Mouse (Mus musculus) midbrain, embryonic 14.5 days (tissue): ENCODE measurements around the gene Bcar3. TPM values are rescaled to one million over a fixed set of nuclear protein-coding genes. Genes with fewer than 3 reads are reported as not detected.
"Not testable (repeated sequence)": the region's sequence is repeated elsewhere in the genome, so short reads cannot be mapped to it uniquely, and the experiment has no call there.

ENCODE experiments used
- ATAC-seq: fragments of 200-750 bp; cut with Nextera tagmentation; 2 replicates; pipeline ENCODE4 v1.8.0; 2017; ENCODE audit warnings: moderate number of reproducible peaks, moderate library complexity; ENCODE audit not compliant: low FRiP score, low TSS enrichment
- DNase-seq: peaks from one replicate; pipeline ENCODE4 v3.0.0-alpha.2; 2015
- H3K27ac ChIP-seq: fragments of 300-500 bp; sonication (generic); replicated peaks from 2 replicates; pipeline ENCODE4 v1.5.1; 2014; ENCODE audit warnings: mild to moderate bottlenecking, low read depth, low read length, moderate library complexity
- H3K27me3 ChIP-seq: fragments of 300-500 bp; sonication (generic); 2 replicates; pipeline ENCODE4 v1.6.1; 2014; ENCODE audit warnings: low read length, control low read depth, mixed read lengths; ENCODE audit not compliant: control insufficient read depth, insufficient read depth
- H3K36me3 ChIP-seq: fragments of 300-500 bp; sonication (generic); 2 replicates; pipeline ENCODE4 v1.6.1; 2014; ENCODE audit warnings: low read length, control low read depth; ENCODE audit not compliant: control insufficient read depth, insufficient read depth
- H3K4me1 ChIP-seq: fragments of 300-500 bp; sonication (generic); 2 replicates; pipeline ENCODE4 v1.6.1; 2014; ENCODE audit warnings: mild to moderate bottlenecking, antibody characterized with exemption, low read length, control low read depth; ENCODE audit not compliant: control insufficient read depth, insufficient read depth
- H3K4me2 ChIP-seq: fragments of 300-500 bp; sonication (generic); 2 replicates; pipeline ENCODE4 v1.6.1; 2014; ENCODE audit warnings: mild to moderate bottlenecking, low read length, moderate library complexity
- H3K4me3 ChIP-seq: fragments of 300-500 bp; sonication (generic); replicated peaks from 2 replicates; pipeline ENCODE4 v1.5.1; 2014; ENCODE audit warnings: low read depth, low read length
- H3K9ac ChIP-seq: fragments of 300-500 bp; sonication (generic); replicated peaks from 2 replicates; pipeline ENCODE4 v1.6.1; 2014; ENCODE audit warnings: mild to moderate bottlenecking, low read length, moderate library complexity
- H3K9me3 ChIP-seq: fragments of 300-500 bp; sonication (generic); 2 replicates; pipeline ENCODE4 v1.6.1; 2016; ENCODE audit warnings: low read length, control low read depth, mixed read lengths; ENCODE audit not compliant: control insufficient read depth
- WGBS: fragments of 180-500 bp; shearing (Covaris S2); extraction: QIAGEN DNeasy Blood & Tissue Kit; methylation state at CpG from one replicate; pipeline ENCODE4 v1.1.7; 2014; 5-methylcytosine and 5-hydroxymethylcytosine counted together
- polyA plus RNA-seq: library from polyadenylated mRNA; unstranded; fragments of >200 nt; fragmentation: Nextera tagmentation; extraction: Ambion mirVana; gene quantifications from 2 replicates; pipeline ENCODE4 v1.2.1, GENCODE M21; 2014

Gene Bcar3
- polyA plus RNA-seq, 1 experiment from 2014 or later = 6.4 TPM

DNA sequence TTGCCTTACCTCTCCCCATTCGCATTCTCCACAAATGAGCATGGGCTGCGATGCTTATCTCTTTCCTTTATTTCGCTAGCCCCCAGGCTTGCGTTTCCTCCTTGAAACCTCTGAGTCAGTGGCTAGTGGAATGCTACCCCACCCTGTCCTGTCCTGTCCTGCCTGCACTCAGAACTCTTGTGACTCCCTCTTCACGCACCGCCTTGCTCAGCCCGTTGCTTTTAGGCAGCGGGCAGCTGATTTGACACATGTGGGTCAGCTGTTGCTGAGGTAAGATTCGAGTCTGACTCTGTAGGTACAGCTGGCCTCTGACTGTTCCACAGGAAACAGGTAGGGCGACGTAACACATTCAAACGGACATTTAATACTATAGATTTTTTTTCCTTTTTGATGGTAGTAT lies 97.9 kb downstream of the Bcar3 start:
- Histone ChIP-seq H3K36me3 (no peaks in the 10 kb centered on the region), H3K9me3 (no peaks in the 10 kb centered on the region), H3K9ac (no peak overlapping the region), H3K4me2 (no peak overlapping the region), H3K27me3 (no peaks in the 10 kb centered on the region), H3K27ac (no peak overlapping the region), H3K4me3 (no peak overlapping the region), H3K4me1 (no peaks in the 10 kb centered on the region)
- ATAC-seq (no peak), DNase-seq (no peak)
- 73% methylated on average over 12 of the region's 12 CpGs for WGBS

DNA sequence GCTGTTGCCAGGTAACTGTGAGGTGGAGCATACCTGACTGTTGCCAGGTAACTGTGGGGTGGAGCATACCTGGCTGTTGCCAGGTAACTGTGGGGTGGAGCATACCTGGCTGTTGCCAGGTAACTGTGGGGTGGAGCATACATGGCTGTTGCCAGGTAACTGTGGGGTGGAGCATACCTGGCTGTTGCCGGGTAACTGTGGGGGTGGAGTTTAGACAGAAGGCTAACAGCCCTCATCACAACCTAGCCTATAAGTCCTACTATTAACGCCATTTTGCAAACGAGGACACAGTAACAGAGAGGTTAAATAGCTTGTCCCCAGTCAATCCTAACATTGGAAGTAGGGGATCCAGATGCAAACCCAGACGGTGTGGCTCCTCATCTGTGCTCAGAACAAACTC lies 99.5 kb downstream of the Bcar3 start:
- 70% methylated on average over 4 of the region's 4 CpGs for WGBS
- H3K27ac ChIP-seq, DNase-seq, H3K4me1 ChIP-seq, H3K9me3 ChIP-seq, H3K36me3 ChIP-seq, H3K27me3 ChIP-seq, H3K4me2 ChIP-seq, H3K9ac ChIP-seq, H3K4me3 ChIP-seq, ATAC-seq: not testable (repeated sequence)

DNA sequence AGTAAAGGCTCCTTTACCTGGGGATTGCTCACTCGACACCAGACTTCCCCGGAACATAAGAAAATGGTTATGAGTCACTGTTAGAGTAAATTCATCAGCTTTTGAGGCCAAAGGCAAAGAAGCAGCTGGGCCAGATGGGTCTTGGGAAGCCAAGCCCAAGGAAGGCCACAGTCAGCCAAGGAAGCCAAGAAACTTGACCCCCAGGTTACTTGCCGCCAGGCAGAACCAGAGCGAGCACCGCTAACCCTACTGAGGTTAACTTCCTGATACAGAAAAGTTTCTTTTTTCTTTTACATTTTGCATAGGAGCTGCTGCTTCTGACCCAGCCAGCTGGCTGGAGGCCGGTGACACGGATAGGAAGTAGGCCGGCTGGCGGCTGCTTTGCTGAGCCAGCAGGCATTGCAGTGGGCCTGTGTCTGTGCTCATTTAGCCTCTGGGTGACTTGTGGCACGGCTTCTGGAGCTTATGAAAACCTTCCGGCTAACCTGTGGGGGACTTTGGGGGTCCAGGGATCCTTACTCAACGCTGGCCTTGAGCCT lies 100.0 kb downstream of the Bcar3 start:
- no peak for DNase-seq
- 89% methylated on average over 12 of the region's 12 CpGs for WGBS
- H3K9me3 ChIP-seq = no peaks in the 10 kb centered on the region

GRCm38 (mm10) chr3:122396957-122397356 lies 103.0 kb downstream of the Bcar3 start:
- 91% methylated on average over 4 of the region's 4 CpGs for WGBS
- DNase-seq (no peak), ATAC-seq (no peak)
- H3K27me3 ChIP-seq = no peaks in the 10 kb centered on the region
- no peak overlapping the region for H3K4me3 ChIP-seq
- H3K9me3 ChIP-seq = no peaks in the 10 kb centered on the region
- H3K27ac ChIP-seq = no peak overlapping the region
- H3K4me1 ChIP-seq = no peaks in the 10 kb centered on the region
- H3K36me3 ChIP-seq = no peaks in the 10 kb centered on the region
- no peak overlapping the region for H3K9ac ChIP-seq
- H3K4me2 ChIP-seq = no peak overlapping the region

More for the DNA sequence above, 100.0 kb downstream of the Bcar3 start:
- ATAC-seq = no peak
- Histone ChIP-seq H3K9ac (no peak overlapping the region), H3K4me2 (no peak overlapping the region), H3K27me3 (no peaks in the 10 kb centered on the region), H3K36me3 (no peaks in the 10 kb centered on the region), H3K4me3 (no peak overlapping the region), H3K4me1 (no peaks in the 10 kb centered on the region), H3K27ac (no peak overlapping the region)

DNA sequence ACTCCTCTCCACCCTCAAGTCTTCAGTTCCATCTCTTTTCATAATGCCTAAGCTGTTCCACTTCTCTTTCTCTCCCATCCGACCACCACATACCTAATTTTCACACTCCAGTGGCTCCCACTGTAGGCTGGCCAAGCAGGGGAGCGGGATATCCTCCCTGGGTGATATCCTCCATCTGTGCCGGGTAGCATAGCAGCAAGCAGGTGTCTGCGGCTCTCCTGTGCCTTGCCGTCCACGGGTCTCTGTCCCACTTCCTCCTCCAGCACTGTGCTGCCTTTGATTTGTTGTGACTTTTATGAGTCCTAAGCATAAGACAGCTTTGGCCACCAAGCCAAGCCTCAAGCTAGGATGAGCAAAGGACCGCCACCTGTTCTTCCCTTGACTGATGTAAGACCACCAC lies 103.5 kb downstream of the Bcar3 start:
- no peak for ATAC-seq
- DNase-seq = no peak
- Histone ChIP-seq H3K4me3 (no peak overlapping the region), H3K9me3 (no peaks in the 10 kb centered on the region), H3K27ac (no peak overlapping the region), H3K36me3 (no peaks in the 10 kb centered on the region), H3K27me3 (no peaks in the 10 kb centered on the region), H3K4me2 (no peak overlapping the region), H3K4me1 (no peaks in the 10 kb centered on the region), H3K9ac (no peak overlapping the region)
- WGBS = 82% methylated on average over 7 of the region's 7 CpGs

DNA sequence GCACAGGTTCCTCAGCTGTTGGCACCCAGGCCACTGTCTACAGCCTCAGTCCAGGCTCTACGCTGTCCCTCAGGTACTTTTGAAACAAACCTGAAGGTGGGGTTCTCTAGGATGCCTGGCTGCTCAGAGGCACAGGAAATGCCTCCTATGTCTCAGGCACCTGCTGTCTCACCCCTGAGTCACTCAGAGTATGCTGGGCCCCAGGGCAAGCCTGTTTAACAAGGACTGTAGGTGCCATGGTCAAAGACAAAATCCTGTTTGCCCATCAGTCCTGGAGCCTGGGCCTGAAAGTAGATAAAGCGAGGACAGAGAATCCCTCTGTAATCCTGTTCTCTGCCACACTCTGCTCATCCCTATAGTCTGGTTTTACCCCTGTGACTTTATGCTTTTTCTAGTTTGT lies 107.1 kb downstream of the Bcar3 start:
- WGBS = 100% methylated on average over 2 of the region's 2 CpGs
- ATAC-seq = no peak
- no peaks in the 10 kb centered on the region for H3K36me3 ChIP-seq
- H3K4me1 ChIP-seq = no peaks in the 10 kb centered on the region
- H3K9me3 ChIP-seq = no peaks in the 10 kb centered on the region
- no peak overlapping the region for H3K9ac ChIP-seq
- no peak overlapping the region for H3K4me2 ChIP-seq
- H3K27me3 ChIP-seq = no peaks in the 10 kb centered on the region
- no peak overlapping the region for H3K27ac ChIP-seq
- no peak for DNase-seq
- no peak overlapping the region for H3K4me3 ChIP-seq

DNA sequence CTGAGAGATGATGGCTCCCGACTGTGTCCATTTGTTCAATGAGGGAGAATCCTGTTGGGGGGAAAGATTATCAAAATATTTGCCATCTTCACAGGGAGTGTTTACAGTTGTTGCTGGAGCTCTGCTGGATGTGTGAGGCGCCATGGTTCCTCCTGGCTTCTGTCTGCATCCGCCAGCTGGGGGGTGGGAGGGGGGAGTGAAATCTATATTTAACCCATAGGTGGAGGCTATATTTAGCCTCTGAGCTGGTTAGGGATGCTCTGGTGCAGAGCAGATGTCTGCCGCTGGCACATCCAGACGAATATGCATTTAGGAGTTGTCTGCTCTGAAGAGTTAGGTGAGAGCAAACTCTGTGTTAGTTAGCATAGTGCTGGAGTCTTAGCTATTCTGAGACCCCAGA lies 108.2 kb downstream of the Bcar3 start:
- Histone ChIP-seq H3K36me3 (no peaks in the 10 kb centered on the region), H3K9me3 (no peaks in the 10 kb centered on the region), H3K9ac (no peak overlapping the region), H3K4me2 (no peak overlapping the region), H3K4me3 (no peak overlapping the region), H3K27ac (no peak overlapping the region), H3K4me1 (no peaks in the 10 kb centered on the region), H3K27me3 (no peaks in the 10 kb centered on the region)
- DNase-seq = no peak
- 72% methylated on average over 5 of the region's 5 CpGs for WGBS
- ATAC-seq = no peak

GRCm38 (mm10) chr3:122403860-122404557 lies 110.1 kb downstream of the Bcar3 start:
- DNase-seq = no peak
- H3K36me3 ChIP-seq = no peaks in the 10 kb centered on the region
- no peaks in the 10 kb centered on the region for H3K9me3 ChIP-seq
- H3K9ac ChIP-seq = no peak overlapping the region
- H3K4me2 ChIP-seq = no peak overlapping the region
- no peaks in the 10 kb centered on the region for H3K27me3 ChIP-seq
- WGBS = 85% methylated on average over 9 of the region's 9 CpGs
- no peak for ATAC-seq
- no peak overlapping the region for H3K27ac ChIP-seq
- no peak overlapping the region for H3K4me3 ChIP-seq
- no peaks in the 10 kb centered on the region for H3K4me1 ChIP-seq

DNA sequence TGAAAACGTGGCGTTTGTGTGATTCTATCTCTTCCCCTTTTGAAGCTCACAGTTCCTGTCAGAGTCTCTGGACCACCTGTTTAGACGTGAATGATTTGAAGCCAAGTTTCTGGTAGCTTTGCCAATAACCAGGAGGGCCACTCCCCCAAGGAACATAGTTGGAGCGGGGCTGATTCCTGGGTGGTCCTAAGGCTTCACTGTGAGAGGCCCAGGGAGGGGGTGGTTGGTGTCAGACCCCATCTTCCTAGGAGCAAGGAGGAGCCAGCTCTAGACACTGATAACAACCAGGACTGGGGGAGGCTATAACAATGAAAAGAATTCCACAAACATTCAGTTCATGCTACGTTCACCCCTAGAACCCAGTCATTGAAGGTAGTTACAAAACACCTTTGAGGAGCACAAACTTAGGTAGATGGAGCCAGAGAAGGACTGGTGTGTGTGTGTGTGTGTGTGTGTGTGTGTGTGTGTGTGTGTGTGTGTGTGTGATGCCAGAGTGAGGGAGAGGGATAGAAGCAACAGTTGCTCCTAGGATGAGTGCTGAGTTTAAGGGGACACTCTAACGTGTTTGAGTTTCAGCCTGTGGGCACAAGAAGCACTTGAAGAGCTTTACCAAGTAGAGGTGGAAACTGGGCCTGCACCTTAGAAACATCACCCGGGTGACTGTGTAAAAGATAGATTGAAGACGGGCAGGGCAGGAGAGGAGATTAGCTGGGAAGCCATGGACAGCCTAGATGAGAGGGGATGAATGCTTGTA lies 111.4 kb downstream of the Bcar3 start:
- Histone ChIP-seq H3K4me3 (no peak overlapping the region), H3K4me1 (no peaks in the 10 kb centered on the region), H3K4me2 (no peak overlapping the region), H3K36me3 (no peaks in the 10 kb centered on the region), H3K27ac (no peak overlapping the region), H3K9me3 (no peaks in the 10 kb centered on the region), H3K9ac (no peak overlapping the region), H3K27me3 (no peaks in the 10 kb centered on the region)
- DNase-seq (no peak), ATAC-seq (no peak)
- WGBS = 77% methylated on average over 8 of the region's 8 CpGs
